Mouse (Mus musculus) adrenal gland, postnatal 0 days (tissue): ENCODE results near the gene Olfr1106. TPM values are rescaled to one million over a fixed set of nuclear protein-coding genes. Genes with fewer than 3 reads are reported as not detected.

Experiments
- polyA plus RNA-seq: library from polyadenylated mRNA; unstranded; fragments of >200 nt; fragmentation: Nextera tagmentation; extraction: Ambion mirVana; gene quantifications from 2 replicates; pipeline ENCODE4 v1.2.1, GENCODE M21; 2015

The Olfr1106 gene
- not detected in 2 replicates for polyA plus RNA-seq

DNA sequence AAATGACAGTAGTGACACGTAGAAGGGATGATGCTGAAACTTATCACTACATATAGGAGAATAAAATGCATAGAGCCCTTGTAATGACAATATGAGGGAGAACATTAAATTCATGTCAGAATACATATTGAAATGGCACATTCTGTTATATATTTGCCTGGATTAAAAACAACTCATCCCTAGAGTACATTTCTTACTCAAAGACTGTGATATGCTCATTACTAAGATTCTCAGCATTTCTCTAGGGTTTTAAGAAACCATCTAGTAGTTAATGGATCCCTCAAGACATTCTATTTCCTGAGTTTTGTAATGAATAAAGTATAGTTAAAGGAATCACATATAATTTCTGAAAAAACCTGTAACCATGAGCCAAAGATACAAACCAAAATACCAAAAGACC is at the start of gene Olfr1106:
TSS of gene Olfr1106 (minus strand) at position 101 of the 400 bp plus-strand sequence.

GRCm38 (mm10) chr2:87095908-87096307 is 43.8 kb upstream of the Olfr1106 start, which contains the start of gene Olfr1109:
Gene Olfr1109 (minus strand): TSS chr2:87096008.

DNA sequence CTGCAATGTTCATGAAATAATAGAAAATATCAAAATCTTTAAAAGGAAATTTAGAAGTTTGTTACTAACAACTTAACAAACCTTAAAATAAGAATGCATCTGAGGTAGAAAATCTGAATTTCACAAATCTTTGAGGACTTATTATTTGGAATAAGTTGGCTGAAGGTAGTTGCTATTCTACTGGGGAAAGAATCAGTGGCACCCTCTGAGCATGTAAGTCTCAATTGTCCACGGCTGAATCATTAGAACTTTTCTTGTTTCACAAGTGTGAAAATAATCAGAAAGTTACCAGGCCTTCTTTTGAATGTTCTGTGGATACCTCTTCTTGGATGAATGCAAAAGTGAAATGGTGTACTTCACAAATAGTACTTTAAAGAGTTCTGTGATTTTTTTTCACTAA is 23.6 kb upstream of the Olfr1106 start, which contains the start of gene Olfr1107:
TSS of gene Olfr1107 (minus strand) at position 101 of the 400 bp plus-strand sequence.

GRCm38 (mm10) chr2:87036431-87036830 is 15.6 kb downstream of the Olfr1106 start, which contains the start of gene Olfr1105:
Gene Olfr1105 (minus strand): TSS chr2:87036531.

DNA sequence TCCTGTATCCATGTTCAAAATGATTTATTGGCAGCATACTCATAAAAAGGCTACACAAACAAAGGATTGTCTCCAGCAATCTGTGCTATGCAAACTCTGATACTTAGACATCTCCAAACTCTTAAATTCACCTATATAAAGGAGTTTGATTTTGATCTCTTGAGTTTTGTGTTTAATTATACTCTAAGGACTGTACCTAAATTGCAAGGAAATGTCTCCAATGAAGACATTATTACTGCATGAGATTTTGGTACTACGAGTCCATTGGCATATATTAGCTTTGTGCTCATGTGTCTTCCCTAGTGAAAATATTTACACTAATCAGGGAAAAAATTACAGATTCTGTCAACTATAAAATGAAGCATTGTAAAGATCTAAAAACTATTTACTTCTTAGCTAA is 25.1 kb downstream of the Olfr1106 start, which contains the start of gene Olfr1104:
TSS of gene Olfr1104 (minus strand) at position 101 of the 400 bp plus-strand sequence.

GRCm38 (mm10) chr2:86998098-86998497 is 54.0 kb downstream of the Olfr1106 start, which contains the start of gene Olfr1102:
Gene Olfr1102 (plus strand): TSS chr2:86998398.

Other genes with a start within 250 kb of the Olfr1106 start
- not detected in 2 replicates for gene Olfr141, start 242.3 kb downstream of the Olfr1106 start, polyA plus RNA-seq
- not detected in 2 replicates for gene Olfr1094, start 227.6 kb downstream of the Olfr1106 start, polyA plus RNA-seq
- gene Olfr1095, start 200.6 kb downstream of the Olfr1106 start, polyA plus RNA-seq: not detected in 2 replicates
- gene Gm13723, start 177.5 kb downstream of the Olfr1106 start, polyA plus RNA-seq: not detected in 2 replicates
- not detected in 2 replicates for gene Olfr1097, start 160.1 kb downstream of the Olfr1106 start, polyA plus RNA-seq
- gene Olfr1098, start 127.7 kb downstream of the Olfr1106 start, polyA plus RNA-seq: not detected in 2 replicates
- not detected in 2 replicates for gene Olfr1099, start 91.6 kb downstream of the Olfr1106 start, polyA plus RNA-seq
- gene Olfr1100, start 72.3 kb downstream of the Olfr1106 start, polyA plus RNA-seq: not detected in 2 replicates
- gene Olfr1101, start 61.1 kb downstream of the Olfr1106 start, polyA plus RNA-seq: not detected in 2 replicates
- gene Olfr1102, start 53.9 kb downstream of the Olfr1106 start, polyA plus RNA-seq: not detected in 2 replicates
- gene Olfr1104, start 25.2 kb downstream of the Olfr1106 start, polyA plus RNA-seq: not detected in 2 replicates
- not detected in 2 replicates for gene Olfr1105, start 15.7 kb downstream of the Olfr1106 start, polyA plus RNA-seq
- not detected in 2 replicates for gene Olfr1107, start 23.5 kb upstream of the Olfr1106 start, polyA plus RNA-seq
- gene Olfr1109, start 43.7 kb upstream of the Olfr1106 start, polyA plus RNA-seq: not detected in 2 replicates
- not detected in 2 replicates for gene Olfr259, start 62.3 kb upstream of the Olfr1106 start, polyA plus RNA-seq
- not detected in 2 replicates for gene Olfr1110, start 88.0 kb upstream of the Olfr1106 start, polyA plus RNA-seq
- gene Olfr1111, start 100.4 kb upstream of the Olfr1106 start, polyA plus RNA-seq: not detected in 2 replicates
- gene Olfr1112, start 135.5 kb upstream of the Olfr1106 start, polyA plus RNA-seq: not detected in 2 replicates
- not detected in 2 replicates for gene Olfr1113, start 156.7 kb upstream of the Olfr1106 start, polyA plus RNA-seq
- gene Olfr1115, start 195.7 kb upstream of the Olfr1106 start, polyA plus RNA-seq: not detected in 2 replicates
- gene Olfr1116, start 215.3 kb upstream of the Olfr1106 start, polyA plus RNA-seq: not detected in 2 replicates